Mouse (Mus musculus): ENCODE results near the gene Tor3a. TPM values are rescaled to one million over a fixed set of nuclear protein-coding genes. Genes with fewer than 3 reads are reported as not detected.

The Tor3a gene
- polyA plus RNA-seq, 1 experiment from 2014 or later = 14.0 TPM

- Histone ChIP-seq H3K9ac (no peak overlapping the region), H3K4me2 (no peak overlapping the region), H3K36me3 (0 out of 2 replicates have a peak, but pooled peaks cover 6% of the 10 kb centered on the region), H3K27ac (no peak overlapping the region), H3K9me3 (no peaks in the 10 kb centered on the region), H3K27me3 (replicated peaks) (no peaks in the 10 kb centered on the region), H3K4me1 (0 out of 2 replicates have a peak, but pooled peaks cover 8% of the 10 kb centered on the region), H3K4me3 (replicated peaks) (no peak overlapping the region)
- 56% methylated on average over 3 of the region's 3 CpGs for WGBS
- ATAC-seq (ENCODE audit: insufficient read depth, low FRiP score, low read depth) = no peak
These were observed 53.2 kb downstream of the Tor3a start for GRCm38 (mm10) chr1:156620951-156621350.

DNA sequence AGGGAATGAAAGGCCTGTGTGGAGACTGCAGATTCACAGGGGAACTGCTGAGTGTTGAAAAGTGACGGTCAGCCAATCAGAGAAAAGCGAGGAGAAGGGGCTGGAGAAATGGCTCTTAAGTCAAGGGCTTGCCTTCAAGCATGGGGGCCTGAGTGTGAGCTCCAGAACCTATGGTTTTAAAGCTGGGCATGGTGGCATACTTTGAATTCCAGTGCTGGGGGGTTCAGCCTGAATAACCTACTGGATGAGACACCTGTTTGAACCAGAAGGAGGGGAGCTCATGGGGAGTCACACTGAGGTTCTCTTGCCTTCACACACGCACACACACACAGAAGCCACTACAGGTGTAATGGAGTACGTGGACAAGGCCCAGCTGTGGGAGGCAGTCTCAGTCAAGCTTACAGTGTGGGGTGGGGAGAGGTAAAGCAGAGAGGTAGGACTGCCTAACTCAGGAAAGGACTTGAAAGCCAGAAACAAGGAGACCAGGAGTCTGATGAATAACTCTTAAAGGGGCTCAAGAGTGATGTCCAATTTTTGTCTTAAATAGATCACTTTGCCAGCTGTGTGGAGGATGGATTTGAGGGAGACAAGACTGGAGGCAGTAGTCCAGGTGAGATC, 53.8 kb downstream of the Tor3a start:
- no peak overlapping the region for H3K4me3 ChIP-seq (replicated peaks)
- 75% methylated on average over 4 of the region's 4 CpGs for WGBS

DNA sequence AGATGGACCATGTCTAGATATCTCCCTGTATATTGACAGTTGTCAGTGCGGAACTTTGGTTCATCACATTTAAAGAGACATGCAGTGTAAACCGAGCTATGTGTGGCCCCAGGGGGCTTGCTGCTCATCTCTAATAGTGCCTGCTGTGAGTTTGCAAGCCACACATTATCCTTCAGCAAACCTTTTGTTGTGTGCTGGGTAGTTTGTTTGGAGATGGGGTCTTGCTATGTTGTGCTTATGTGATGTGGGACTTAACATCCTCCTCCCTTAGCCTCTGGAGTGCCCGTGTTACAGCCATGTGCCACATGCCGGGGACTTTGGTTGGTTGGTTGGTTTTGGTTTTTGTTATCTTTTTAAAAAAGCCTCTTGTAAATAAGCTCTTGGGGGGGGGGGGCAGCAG, 56.3 kb downstream of the Tor3a start:
- no peak for ATAC-seq (ENCODE audit: insufficient read depth, low FRiP score, low read depth)

More for the DNA sequence above, 53.8 kb downstream of the Tor3a start:
- H3K9ac ChIP-seq = no peak overlapping the region
- no peak for ATAC-seq (ENCODE audit: insufficient read depth, low FRiP score, low read depth)
- H3K36me3 ChIP-seq = 0 out of 2 replicates have a peak, but pooled peaks cover 6% of the 10 kb centered on the region
- H3K27me3 ChIP-seq (replicated peaks) = no peaks in the 10 kb centered on the region
- no peaks in the 10 kb centered on the region for H3K9me3 ChIP-seq
- H3K27ac ChIP-seq = no peak overlapping the region
- H3K4me2 ChIP-seq = no peak overlapping the region
- 0 out of 2 replicates have a peak, but pooled peaks cover 13% of the 10 kb centered on the region for H3K4me1 ChIP-seq

DNA sequence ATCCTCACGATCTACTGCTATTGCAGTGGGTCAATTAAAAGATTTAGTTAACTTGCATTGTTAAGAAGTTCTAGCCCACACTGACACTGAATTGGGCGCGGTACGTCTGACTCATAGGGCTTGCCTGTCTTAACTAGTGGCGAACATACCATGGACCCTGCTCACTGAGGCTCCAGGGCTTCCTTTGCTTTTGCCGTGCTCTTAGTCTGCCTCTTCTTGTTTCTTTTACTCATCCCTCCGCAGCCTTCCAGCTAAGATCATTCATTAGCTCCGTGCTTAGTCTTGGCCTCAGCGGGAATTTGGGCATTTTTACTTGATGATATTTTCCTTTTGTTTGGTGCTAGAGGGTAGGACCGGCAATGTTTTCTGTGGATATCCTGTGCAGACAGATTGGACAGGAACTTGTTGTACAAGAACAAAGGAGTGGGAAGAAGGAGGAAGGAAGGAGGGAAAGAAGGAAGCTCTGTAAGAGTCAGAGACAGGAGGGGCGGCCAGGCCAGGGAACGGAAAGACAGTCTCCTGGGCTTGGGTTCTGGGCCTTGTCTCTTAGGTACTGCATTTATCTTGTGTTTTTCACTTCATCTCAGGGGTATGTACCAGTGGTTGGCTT, 57.1 kb downstream of the Tor3a start:
- Histone ChIP-seq H3K4me3 (replicated peaks) (no peak overlapping the region; the same call in 1 of the 2 replicates), H3K27ac (peak overlapping the region; percentile 29), H3K4me2 (0 out of 2 replicates have a peak overlapping the region, but pooled peaks have one; percentile 27), H3K9ac (no peak overlapping the region), H3K9me3 (no peaks in the 10 kb centered on the region), H3K36me3 (no peaks in the 10 kb centered on the region), H3K27me3 (replicated peaks) (no peaks in the 10 kb centered on the region), H3K4me1 (peaks cover 23% of the 10 kb centered on the region; the same call in 1 of the 2 replicates)
- ATAC-seq (ENCODE audit: insufficient read depth, low FRiP score, low read depth) = no peak
- 48% methylated on average over 12 of the region's 12 CpGs for WGBS

More for the DNA sequence above, 56.3 kb downstream of the Tor3a start:
- Histone ChIP-seq H3K4me2 (no peak overlapping the region), H3K9me3 (no peaks in the 10 kb centered on the region), H3K27me3 (replicated peaks) (no peaks in the 10 kb centered on the region), H3K4me1 (peaks cover 23% of the 10 kb centered on the region; the same call in 1 of the 2 replicates), H3K4me3 (replicated peaks) (no peak overlapping the region), H3K9ac (no peak overlapping the region), H3K27ac (peak overlapping the region; percentile 29; the same call in 1 of the 2 replicates), H3K36me3 (no peaks in the 10 kb centered on the region)
- 62% methylated on average over 4 of the region's 4 CpGs for WGBS

- no peak overlapping the region for H3K9ac ChIP-seq
- peak overlapping the region; percentile 45 for H3K4me2 ChIP-seq
- H3K27ac ChIP-seq = peak overlapping the region; percentile 75
- no peaks in the 10 kb centered on the region for H3K9me3 ChIP-seq
- 16% methylated on average over 13 of the region's 13 CpGs for WGBS
- no peaks in the 10 kb centered on the region for H3K27me3 ChIP-seq (replicated peaks)
- H3K36me3 ChIP-seq = no peaks in the 10 kb centered on the region
- H3K4me1 ChIP-seq = peaks cover 23% of the 10 kb centered on the region; the same call in 1 of the 2 replicates
- H3K4me3 ChIP-seq (replicated peaks) = peak overlapping the region; percentile 27
- peak; percentile 81 for ATAC-seq (ENCODE audit: insufficient read depth, low FRiP score, low read depth)
These were observed 58.6 kb downstream of the Tor3a start for GRCm38 (mm10) chr1:156615381-156616133.

DNA sequence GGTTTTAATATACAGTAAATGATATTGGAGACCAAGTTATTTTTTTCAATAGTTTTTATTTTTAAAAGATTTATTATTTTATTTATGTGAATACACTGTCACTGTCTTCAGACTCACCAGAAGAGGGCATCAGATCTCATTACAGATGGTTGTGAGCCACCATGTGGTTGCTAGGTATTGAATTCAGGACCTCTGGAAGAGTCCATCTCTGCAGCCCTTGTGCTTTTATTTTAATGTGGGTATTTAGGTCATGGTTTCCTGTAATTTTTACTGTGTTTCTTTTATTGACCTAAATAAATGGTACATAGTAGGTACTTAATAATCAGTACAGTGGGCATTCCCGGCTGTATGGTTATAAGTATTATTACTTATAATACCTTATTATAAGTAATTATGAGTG, 59.4 kb downstream of the Tor3a start:
- no peak for ATAC-seq (ENCODE audit: insufficient read depth, low FRiP score, low read depth)

GRCm38 (mm10) chr1:156613855-156614530, 60.2 kb downstream of the Tor3a start:
- no peak for ATAC-seq (ENCODE audit: insufficient read depth, low FRiP score, low read depth)
- H3K9ac ChIP-seq = no peak overlapping the region
- H3K9me3 ChIP-seq = no peaks in the 10 kb centered on the region
- peak overlapping the region; percentile 52 for H3K27ac ChIP-seq
- WGBS = 39% methylated on average over 9 of the region's 9 CpGs
- no peaks in the 10 kb centered on the region for H3K36me3 ChIP-seq
- no peak overlapping the region for H3K4me3 ChIP-seq (replicated peaks)
- H3K27me3 ChIP-seq (replicated peaks) = no peaks in the 10 kb centered on the region
- H3K4me1 ChIP-seq = peaks cover 25% of the 10 kb centered on the region; the same call in 1 of the 2 replicates
- no peak overlapping the region for H3K4me2 ChIP-seq

More for the DNA sequence above, 59.4 kb downstream of the Tor3a start:
- Histone ChIP-seq H3K36me3 (no peaks in the 10 kb centered on the region), H3K4me2 (no peak overlapping the region), H3K27ac (peak overlapping the region; percentile 75; the same call in 1 of the 2 replicates), H3K9me3 (no peaks in the 10 kb centered on the region), H3K4me1 (peaks cover 23% of the 10 kb centered on the region; the same call in 1 of the 2 replicates), H3K27me3 (replicated peaks) (no peaks in the 10 kb centered on the region), H3K4me3 (replicated peaks) (no peak overlapping the region), H3K9ac (no peak overlapping the region)
- 85% methylated on average over 1 of the region's 1 CpGs for WGBS

DNA sequence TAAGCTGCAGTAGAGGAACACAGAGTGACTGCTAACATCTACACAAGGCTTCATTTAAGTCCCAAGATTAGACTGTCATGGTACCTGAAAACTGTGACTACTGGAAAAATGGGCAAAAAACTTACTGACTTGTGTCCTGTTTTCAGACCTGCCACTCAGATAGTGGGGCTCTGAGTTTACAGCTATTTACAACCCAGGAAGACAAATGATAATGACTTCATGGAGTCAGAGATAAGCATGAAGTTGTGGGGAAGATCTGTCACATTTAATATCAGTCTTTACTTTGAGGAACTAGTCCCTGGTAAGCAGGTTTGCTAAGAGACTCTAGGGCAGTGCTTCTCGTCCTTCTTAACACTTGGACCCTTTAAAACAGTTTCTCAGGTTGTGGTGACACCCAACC, 63.9 kb downstream of the Tor3a start:
- 84% methylated on average over 1 of the region's 1 CpGs for WGBS
- Histone ChIP-seq H3K27ac (no peak overlapping the region), H3K36me3 (no peaks in the 10 kb centered on the region), H3K9me3 (no peaks in the 10 kb centered on the region), H3K4me2 (no peak overlapping the region), H3K9ac (no peak overlapping the region), H3K4me3 (replicated peaks) (no peak overlapping the region), H3K27me3 (replicated peaks) (no peaks in the 10 kb centered on the region), H3K4me1 (peaks cover 10% of the 10 kb centered on the region; the same call in 1 of the 2 replicates)
- no peak for ATAC-seq (ENCODE audit: insufficient read depth, low FRiP score, low read depth)

- Histone ChIP-seq H3K27ac (no peak overlapping the region), H3K9me3 (no peaks in the 10 kb centered on the region), H3K4me1 (0 out of 2 replicates have a peak, but pooled peaks cover 6% of the 10 kb centered on the region), H3K4me2 (no peak overlapping the region), H3K36me3 (no peaks in the 10 kb centered on the region), H3K4me3 (replicated peaks) (no peak overlapping the region), H3K9ac (no peak overlapping the region), H3K27me3 (replicated peaks) (no peaks in the 10 kb centered on the region)
- ATAC-seq (ENCODE audit: insufficient read depth, low FRiP score, low read depth) = no peak
- WGBS = 87% methylated on average over 2 of the region's 2 CpGs
These were observed 65.7 kb downstream of the Tor3a start for GRCm38 (mm10) chr1:156608496-156608895.

- no peak for ATAC-seq (ENCODE audit: insufficient read depth, low FRiP score, low read depth)
- WGBS = 78% methylated on average over 2 of the region's 2 CpGs
- 0 out of 2 replicates have a peak, but pooled peaks cover 6% of the 10 kb centered on the region for H3K4me1 ChIP-seq
- no peak overlapping the region for H3K9ac ChIP-seq
- H3K36me3 ChIP-seq = no peaks in the 10 kb centered on the region
- no peak overlapping the region for H3K4me2 ChIP-seq
- H3K27ac ChIP-seq = no peak overlapping the region
- H3K4me3 ChIP-seq (replicated peaks) = no peak overlapping the region
- H3K9me3 ChIP-seq = no peaks in the 10 kb centered on the region
- H3K27me3 ChIP-seq (replicated peaks) = no peaks in the 10 kb centered on the region
These were observed 68.2 kb downstream of the Tor3a start for GRCm38 (mm10) chr1:156605940-156606339.

DNA sequence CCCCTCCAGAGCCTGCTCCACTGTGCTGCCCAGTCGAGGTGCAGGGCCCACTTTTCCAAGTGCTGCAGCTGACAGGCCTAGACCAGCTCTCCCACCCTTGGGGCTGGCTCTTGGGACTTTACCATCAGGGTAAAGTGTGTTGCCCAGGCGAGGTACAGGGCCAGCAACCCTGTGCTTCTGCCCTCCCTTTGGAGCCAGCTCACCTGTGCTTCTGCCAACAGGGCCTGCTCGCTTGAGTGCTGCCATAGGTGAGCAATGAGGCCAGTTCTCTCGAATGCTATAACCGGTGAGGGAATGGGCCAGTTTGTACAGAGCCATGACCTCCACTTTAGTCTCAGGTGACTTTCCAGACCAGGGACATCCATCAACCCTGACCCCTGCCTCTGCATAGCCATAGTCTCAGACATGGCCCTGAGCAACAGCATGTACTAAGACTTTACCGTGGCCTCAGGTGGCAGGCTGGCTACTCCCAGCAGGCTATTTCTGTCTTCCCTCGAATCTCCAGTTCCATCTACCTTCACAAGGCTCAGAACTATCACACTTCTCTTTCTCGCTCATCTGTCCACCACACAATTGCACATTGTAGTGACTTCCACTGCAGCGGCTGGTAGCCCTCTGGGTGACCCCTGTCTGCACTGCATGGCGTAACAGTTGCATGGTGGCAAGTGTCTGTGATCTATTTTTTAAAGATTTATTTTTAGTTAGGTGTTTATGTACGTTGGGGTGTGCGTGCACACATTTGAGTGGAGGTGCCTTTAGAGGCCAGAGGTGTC, 68.9 kb downstream of the Tor3a start:
- ATAC-seq (ENCODE audit: insufficient read depth, low FRiP score, low read depth) = no peak
- H3K4me3 ChIP-seq (replicated peaks) = no peak overlapping the region
- no peak overlapping the region for H3K9ac ChIP-seq
- no peaks in the 10 kb centered on the region for H3K9me3 ChIP-seq
- no peaks in the 10 kb centered on the region for H3K36me3 ChIP-seq
- H3K27me3 ChIP-seq (replicated peaks) = no peaks in the 10 kb centered on the region
- H3K4me2 ChIP-seq = no peak overlapping the region
- H3K4me1 ChIP-seq = 0 out of 2 replicates have a peak, but pooled peaks cover 6% of the 10 kb centered on the region
- WGBS = 67% methylated on average over 12 of the region's 12 CpGs
- no peak overlapping the region for H3K27ac ChIP-seq

Measured in stomach, embryonic 15.5 days (tissue).